Mouse (Mus musculus) heart, postnatal 36 days (tissue): ENCODE measurements around the gene Tmod2. TPM values are rescaled to one million over a fixed set of nuclear protein-coding genes. Genes with fewer than 3 reads are reported as not detected.

Experiments
- DNase-seq, 2 experiments: peaks; one replicate each; pipeline ENCODE4 v3.0.0; 2021 to 2022
- intact Hi-C: fragments of 180-260 bp; cut with DNase I; formaldehyde crosslinking; loops from one replicate; pipeline ENCODE4 v1.15.1; 2025
- total RNA-seq, 2 experiments: library from RNA; stranded (reverse); gene quantifications; 2 replicates each; pipeline ENCODE4 v1.2.3; 2021

Tmod2 gene
- total RNA-seq, 2 experiments from 2014 or later, result 3.8 to 4.8 TPM

- no peak for DNase-seq
- intact Hi-C loops, result no loop called here
Observed at GRCm38 (mm10) chr9:75607496-75607895, 3.6 kb downstream of the Tmod2 start.

DNA sequence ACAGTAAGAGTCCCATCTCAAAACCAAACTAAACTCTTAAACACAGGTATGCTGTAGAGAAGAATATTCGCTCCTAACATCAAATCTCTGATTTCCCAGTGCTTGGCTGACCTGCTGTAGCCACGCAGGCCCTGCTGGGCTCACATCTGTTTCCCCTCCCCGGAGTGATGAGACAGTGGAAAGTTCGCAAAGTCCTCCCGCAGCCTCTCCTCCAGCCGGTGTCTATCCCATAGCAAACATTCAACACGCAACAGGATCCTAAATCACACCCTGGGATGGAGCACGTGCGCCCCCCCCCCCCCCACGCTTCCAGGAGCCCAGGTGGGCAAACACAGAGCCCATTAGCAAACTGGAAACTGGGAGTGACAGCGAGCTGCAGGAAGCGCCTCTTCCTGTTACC, 9.6 kb downstream of the Tmod2 start:
- DNase-seq, result no peak

DNA sequence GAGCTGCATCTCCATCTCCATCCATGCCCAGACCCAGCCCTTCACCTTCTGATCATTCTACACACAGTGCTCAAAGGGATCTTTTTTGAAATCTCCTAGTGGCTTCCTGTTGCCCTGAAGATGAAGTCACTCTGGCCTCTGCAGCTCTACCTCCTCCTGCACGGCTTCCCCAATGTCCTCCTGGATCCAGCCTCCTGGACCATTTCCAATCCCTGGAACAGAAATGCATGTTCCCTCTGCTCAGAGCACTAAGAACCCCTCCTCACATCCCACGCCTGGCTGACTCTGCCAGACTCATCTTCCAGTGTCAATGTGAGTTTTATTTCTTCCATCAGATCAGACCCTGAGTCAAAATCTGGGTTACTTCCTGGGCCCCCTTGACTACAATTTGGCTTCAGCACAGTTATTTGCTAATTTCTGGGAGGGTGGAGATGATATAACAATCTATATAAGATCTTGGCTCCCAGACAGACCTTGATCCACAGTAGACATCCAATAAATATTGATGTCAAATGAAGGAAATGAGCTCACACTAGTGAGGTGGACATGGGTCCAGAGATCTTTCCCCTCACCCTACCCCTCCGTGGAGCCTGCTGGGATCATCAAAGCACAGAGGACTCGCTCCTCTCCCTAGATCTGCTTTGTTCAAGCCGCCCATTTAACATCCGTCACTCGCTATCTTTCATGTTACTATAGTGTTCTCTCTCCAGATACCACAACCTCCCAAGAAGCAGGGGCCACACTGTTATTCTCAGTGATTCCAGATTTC, 10.8 kb downstream of the Tmod2 start:
- no peak for DNase-seq

More for the DNA sequence above, 9.6 kb downstream of the Tmod2 start:
- intact Hi-C loops, result no loop called here

GRCm38 (mm10) chr9:75599191-75599841, 11.8 kb downstream of the Tmod2 start:
- intact Hi-C loops, result no loop called here
- no peak for DNase-seq

More for the DNA sequence above, 10.8 kb downstream of the Tmod2 start:
- intact Hi-C loops, result no loop called here

DNA sequence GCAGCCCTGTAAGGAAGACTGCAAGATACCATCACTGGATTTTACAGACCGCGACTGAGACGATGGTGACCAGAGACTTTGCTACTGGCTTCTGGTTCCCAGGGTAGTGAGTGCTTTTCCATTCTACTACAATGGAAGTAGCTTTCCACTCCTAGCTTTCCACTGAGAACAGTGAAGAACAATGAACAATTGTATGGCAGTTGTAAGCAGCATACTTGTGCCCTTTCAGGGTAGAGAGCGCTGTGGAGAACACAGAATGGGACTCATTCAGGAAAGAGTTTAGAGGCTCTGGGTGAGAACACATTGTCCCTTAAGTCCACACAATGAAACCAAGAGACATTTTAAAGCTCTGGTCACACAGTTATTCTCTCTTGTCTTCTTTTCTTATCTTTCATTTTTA, 13.5 kb downstream of the Tmod2 start:
- intact Hi-C loops, result no loop called here
- no peak for DNase-seq

GRCm38 (mm10) chr9:75597036-75597435, 14.1 kb downstream of the Tmod2 start:
- DNase-seq, result no peak
- intact Hi-C loops, result no loop called here

DNA sequence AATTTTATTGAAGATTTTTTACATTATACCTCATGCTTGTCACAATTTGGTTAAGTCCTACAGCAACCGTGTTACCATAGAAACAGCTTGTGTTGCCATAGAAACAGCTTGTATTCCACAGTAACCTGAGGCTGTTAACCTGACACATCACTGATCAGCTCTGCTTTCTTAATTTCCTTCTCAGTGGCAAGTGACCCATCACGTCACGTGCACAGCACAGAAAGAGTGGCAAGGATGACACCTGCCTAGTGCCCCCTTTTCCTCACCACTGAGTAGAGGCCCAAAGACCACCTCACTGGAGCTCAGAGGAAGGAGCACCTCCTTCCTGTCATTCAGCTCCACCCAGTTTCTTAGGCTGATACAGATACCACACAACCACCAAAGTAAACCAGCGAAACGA, 17.6 kb downstream of the Tmod2 start:
- no peak for DNase-seq
- intact Hi-C loops, result no loop called here

GRCm38 (mm10) chr9:75589850-75590790, 21.0 kb downstream of the Tmod2 start:
- no peak for DNase-seq
- intact Hi-C loops, result no loop called here

GRCm38 (mm10) chr9:75581694-75582350, 29.3 kb downstream of the Tmod2 start:
- peak in 1 of 2 experiments; percentile 25 for DNase-seq
- intact Hi-C loops, result loop anchor here (1.0 to 2.0 kb wide), 3 partner anchors 21 to 219 kb away; no protein-coding TSS in a partner anchor

GRCm38 (mm10) chr9:75579321-75579720, 31.8 kb downstream of the Tmod2 start:
- DNase-seq, result peak in 1 of 2 experiments; percentile 37

DNA sequence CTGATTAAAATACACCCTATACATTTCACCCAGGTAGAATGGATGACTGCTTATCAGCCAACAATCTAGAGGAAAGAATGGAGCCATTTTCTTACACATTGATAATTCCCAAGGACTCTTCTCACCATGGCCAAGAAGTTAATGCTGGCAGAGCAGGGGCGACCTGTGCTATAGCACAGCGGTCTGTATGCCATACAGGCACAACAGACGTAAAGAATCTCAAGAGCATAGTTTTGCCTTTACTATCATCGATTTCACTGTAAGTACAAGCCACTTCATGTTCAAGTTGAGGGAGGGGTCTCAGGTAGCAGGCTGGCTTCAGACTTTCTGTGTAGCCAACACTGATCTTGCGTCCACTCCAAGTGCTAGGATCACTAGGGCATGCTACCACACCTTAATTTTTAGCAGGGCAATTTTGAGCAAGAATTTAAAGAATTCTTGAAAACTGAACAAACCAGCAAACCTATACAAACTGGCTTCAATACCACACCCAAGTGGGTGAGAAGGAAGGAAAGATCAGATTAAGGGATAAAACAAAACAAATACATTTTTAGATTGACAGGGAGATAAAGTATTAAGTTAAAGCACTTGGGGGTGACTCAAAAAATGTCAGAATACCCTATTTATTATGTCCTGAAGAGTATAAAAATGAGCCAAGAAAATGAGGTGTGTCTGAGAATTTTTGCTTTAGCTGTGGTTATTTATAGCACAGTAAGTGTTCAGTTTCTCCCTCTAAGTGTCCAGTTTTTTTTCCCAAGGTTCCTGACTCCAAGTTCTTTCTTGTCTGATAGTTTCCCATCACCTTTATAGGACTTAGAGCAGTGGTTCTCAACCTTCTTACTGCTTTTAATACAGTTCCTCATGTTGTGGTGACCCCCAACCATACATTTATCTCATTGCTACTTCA, 39.8 kb downstream of the Tmod2 start:
- intact Hi-C loops, result no loop called here
- no peak for DNase-seq

More at GRCm38 (mm10) chr9:75579321-75579720, 31.8 kb downstream of the Tmod2 start:
- intact Hi-C loops, result no loop called here

DNA sequence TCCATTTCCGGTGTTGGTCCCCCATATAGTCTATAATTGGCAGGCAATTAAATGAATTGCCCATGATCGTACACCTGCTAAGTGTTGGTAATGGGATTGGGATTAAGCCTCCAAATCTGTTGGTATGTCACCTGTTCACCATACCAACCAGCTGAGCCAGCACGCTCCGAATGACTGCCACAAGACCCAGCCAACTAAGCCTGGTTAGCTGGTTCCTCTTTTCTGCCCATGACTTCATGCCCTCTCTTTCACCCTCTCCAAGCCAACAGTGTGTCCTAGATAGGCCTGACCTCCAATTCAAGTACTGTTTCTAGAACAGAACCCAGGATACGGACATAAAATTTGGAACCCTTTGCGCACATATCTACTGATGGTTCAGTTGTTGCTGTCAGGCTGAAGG, 42.7 kb downstream of the Tmod2 start:
- intact Hi-C loops, result no loop called here

GRCm38 (mm10) chr9:75564892-75565291, 46.2 kb downstream of the Tmod2 start:
- intact Hi-C loops, result no loop called here
- no peak for DNase-seq

More for the DNA sequence above, 42.7 kb downstream of the Tmod2 start:
- DNase-seq, result no peak

DNA sequence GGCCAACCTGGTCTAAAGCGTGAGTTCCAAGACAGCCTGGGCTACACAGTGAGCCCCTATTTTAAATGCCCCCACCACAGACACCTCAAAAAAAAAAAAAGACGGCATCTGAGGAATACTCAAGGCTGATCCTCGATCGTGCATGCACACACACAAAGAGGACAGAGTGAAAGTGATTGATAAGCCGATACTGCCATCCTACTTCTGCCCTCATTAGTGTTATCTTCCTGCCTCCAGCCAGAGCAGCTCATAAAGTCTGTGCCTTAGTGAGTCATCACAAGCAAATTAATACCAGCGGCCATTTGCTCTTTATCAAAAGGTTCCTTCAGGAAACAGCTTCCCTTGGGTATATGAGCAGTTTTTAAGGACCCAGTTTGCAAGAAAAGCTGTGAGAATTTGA, 47.5 kb downstream of the Tmod2 start:
- DNase-seq, result no peak
- intact Hi-C loops, result no loop called here

GRCm38 (mm10) chr9:75563176-75563575, 47.9 kb downstream of the Tmod2 start:
- DNase-seq, result no peak
- intact Hi-C loops, result no loop called here

- intact Hi-C loops, result loop anchor here (2.0 kb wide), 1 partner anchor 20 kb away; no protein-coding TSS in a partner anchor
- DNase-seq, result no peak
Observed at GRCm38 (mm10) chr9:75561040-75561669, 50.0 kb downstream of the Tmod2 start.

- intact Hi-C loops, result loop anchor here (2.0 kb wide), 1 partner anchor 20 kb away; no protein-coding TSS in a partner anchor
- DNase-seq, result no peak
Observed at GRCm38 (mm10) chr9:75560353-75560752, 50.8 kb downstream of the Tmod2 start.

- intact Hi-C loops, result loop anchor here (2.0 kb wide), 2 partner anchors 21 to 37 kb away; no protein-coding TSS in a partner anchor
- DNase-seq, result peak; percentile 96 to 97
Observed at GRCm38 (mm10) chr9:75559512-75560012, 51.6 kb downstream of the Tmod2 start, which contains the start of gene Tmod3. Gene Tmod3, minus strand, starts transcription at chr9:75559657.
